Mouse (Mus musculus): ENCODE measurements around the gene Mansc4. TPM values are rescaled to one million over a fixed set of nuclear protein-coding genes. Genes with fewer than 3 reads are reported as not detected.
A peak's percentile ranks its signal among the peaks of the same experiment; 100 is the strongest.

Gene Mansc4
- not detected in 2 replicates for total RNA-seq (2017)

DNA sequence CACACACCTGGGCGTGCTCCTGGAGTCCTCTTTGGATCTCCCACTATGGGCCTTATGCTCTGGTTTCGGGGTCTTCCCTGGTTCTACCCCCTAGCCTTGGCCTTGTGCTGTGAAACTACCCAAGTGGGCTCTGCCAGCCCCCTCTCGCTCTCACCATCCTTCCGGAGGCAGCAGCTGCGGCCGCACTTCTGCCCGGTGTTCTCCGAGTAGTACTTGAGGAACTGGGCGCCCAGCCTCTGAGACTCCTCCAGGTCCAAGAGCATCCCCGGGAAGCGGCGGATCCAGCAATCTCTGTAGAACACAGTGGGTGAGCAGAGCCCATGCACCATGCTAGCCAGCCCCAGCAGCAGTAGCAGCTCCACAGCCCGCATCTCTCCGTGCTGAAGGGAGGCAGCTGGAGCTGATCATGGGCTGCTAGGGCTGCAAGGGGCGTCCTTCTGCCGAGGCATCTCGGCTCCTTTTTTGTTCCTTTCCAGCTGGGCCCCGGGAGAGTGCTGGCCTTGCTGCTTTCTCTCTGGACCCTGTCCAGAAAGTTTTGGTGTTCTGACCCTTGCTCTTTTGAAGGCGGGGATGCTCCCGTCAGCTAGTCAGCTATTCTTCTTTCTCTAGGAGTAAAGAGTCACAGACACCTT, at the start of gene Mansc4:
Gene Mansc4 (minus strand): TSS at position 439 of the 632 bp plus-strand sequence.
- peak; percentile 39 for ATAC-seq (replicated peaks; ENCODE audit: low read depth, poor library complexity, severe bottlenecking)

DNA sequence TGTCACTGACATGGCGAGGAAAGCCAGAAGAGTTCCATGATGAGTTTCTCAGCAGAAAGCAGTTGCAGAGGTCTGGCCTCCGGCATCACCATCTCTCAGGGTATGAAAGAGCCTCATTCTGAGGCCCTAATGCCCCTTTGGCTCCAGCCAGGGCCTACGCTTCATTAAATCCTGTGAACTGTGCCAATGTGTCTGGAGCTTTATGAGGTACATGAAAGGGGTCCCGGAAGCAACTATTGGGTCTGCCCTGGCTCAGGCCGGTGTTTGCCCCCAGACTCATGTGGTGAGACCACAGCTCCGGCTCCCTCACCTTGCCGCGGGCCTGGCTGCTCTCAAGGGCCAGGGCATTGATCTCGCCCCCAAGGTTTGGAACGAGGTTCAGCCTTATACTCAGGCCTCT, 40.4 kb upstream of the Mansc4 start:
- no peak for ATAC-seq (replicated peaks; ENCODE audit: low read depth, poor library complexity, severe bottlenecking)

DNA sequence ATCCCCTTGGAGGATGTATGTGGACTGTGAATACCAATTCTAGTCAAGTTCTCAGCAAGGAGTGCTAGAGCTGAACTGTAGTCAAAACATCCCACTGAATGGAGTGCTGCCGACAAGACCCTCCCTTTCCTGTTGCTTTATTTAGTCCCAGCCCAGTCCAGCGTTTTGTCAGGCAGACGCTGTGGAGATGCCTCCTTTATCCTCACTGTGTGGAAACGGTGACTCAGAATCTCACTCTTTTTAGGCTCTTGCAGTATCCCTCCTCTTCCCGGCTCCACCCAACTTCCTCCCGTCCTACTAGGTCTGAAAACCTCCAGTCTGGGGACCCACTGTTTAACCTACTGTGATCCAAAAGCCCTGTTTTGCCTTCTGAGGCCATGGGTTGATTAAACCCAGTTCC, 34.5 kb upstream of the Mansc4 start:
- no peak for ATAC-seq (replicated peaks; ENCODE audit: low read depth, poor library complexity, severe bottlenecking)

DNA sequence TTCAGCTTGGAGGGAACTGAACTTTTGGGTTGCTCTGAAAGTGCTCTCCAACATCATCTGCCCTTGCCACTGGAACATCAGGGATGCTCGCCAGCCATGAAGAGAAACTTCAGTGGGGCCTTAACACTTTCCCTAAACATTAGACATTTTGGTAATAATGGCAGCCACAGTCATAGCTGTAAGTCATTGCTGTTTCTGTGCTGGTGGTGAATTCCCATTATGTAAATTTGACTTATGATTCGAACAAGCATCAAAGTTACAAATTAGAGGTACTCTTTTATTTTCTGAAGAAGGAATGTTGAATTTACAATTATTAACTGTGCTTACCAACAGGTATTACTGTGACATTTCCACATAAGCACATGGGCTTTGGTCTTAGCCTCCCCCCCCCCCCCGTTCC, 31.4 kb upstream of the Mansc4 start:
- ATAC-seq (replicated peaks; ENCODE audit: low read depth, poor library complexity, severe bottlenecking) = no peak

DNA sequence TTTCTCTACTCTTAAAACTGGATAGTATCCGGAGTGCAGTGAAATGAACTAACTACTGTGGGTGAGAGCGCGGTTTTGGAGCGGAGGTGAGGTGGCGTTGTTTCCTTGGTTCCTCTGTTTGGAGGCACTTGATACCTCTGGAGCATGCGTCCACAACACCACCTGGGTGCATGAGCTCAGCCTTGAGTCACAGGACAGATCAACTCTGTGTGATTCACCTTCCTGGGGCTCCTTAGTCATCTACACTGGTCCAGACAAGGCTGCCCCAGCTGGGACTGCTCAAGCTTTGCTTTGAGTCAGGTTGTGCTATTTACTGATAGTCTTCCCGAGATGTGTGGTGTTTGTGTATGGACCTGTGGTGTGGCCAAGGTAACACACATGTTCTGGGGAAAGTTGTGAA, 30.9 kb upstream of the Mansc4 start:
- ATAC-seq (replicated peaks; ENCODE audit: low read depth, poor library complexity, severe bottlenecking) = no peak

DNA sequence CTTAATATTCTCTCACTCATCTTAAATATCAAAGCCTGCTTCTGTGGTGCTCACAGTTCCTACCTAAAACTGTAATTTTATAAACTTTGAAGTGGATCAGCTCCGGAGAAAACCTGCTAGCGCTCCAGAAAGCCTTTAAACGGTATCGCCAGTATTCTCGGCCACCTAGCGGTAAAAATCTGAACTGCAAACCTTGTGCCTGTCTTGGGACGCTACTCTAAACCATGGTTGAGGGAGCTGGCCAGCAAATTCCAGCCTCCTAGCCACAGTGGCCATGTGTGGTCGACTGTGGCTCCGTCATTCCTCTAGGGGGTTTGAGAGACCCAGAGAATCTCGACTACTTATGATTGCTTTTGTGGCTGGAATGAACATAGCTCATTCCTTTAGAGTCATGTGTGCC, 29.7 kb upstream of the Mansc4 start:
- peak; percentile 91 for ATAC-seq (replicated peaks; ENCODE audit: low read depth, poor library complexity, severe bottlenecking)

DNA sequence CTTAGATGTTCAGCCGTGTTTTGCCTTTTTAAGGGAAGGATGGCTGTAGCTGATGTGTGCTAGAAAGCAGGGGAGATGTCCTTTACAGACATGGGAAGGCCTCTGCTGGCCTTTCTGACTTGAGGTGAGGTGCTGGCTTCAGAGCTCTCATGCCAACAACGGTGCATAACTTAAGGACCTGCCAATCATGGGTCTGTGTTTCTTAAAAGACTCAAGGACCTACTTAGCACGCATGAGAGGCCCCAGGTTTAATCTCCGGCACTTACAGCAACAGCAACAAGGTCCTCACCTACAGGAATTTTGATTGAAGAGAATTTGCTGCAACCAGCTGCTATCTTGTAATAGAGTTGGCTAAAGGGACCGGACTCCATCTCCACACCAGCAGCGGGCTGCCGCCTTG, 22.5 kb upstream of the Mansc4 start:
- ATAC-seq (replicated peaks; ENCODE audit: low read depth, poor library complexity, severe bottlenecking) = no peak

DNA sequence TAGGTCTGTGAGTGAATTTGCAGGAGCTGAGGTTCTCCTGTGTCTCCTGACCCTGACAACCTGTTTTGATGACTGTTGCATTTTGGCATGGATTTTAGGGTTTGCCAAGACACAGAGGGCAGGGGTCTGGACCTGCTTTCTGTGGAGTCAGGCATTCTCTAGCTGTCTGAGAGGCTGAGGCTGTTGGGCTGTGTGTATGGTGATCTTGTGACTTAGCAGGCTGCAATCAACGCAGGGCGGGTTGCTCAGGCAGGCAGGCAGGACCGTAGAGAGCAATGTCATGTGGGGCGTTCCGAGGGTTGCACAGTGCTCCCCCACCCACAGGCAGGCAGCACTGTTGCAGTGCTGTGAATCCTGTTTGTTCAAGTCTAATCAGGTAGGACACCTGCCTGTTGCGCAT, 19.9 kb upstream of the Mansc4 start:
- ATAC-seq (replicated peaks; ENCODE audit: low read depth, poor library complexity, severe bottlenecking) = no peak

DNA sequence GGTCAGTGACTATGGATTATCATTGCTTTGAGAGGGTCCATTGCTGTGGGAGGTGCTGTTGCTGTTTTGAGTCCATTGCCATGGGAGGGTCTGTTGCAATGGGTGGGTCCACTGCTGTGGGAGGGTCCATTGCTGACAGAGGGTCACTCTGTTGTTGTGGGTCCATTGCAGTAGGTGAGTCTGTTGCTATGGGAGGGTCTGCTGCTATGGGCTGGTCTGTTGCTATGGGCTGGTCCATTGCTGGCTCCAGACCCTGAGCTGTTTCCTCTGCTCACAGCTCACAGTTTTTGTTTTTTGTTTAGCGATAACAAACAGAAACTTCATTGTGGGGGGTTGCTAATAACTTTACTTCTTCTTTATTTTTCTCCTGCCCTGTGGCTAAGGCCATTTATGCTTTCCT, 18.7 kb upstream of the Mansc4 start:
- no peak for ATAC-seq (replicated peaks; ENCODE audit: low read depth, poor library complexity, severe bottlenecking)

DNA sequence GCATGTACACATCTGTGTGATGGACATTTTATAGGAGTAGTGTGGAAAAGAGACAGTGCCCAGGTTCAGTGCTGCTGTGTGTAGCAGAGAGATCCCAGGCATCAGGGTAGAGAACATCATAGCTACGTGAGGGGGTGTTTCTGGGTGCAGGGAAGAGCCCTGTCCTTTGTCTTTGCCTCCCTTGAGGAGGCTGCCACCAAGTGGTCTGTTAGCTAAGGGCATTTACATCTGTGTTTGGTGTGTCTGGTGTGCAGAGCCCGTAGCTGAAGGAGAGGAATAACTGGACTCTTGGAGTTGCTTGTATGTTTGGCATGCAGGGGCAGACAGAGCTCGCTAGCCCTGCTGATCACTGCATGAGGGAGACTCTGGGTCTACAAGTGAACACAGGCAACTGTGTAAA, 15.5 kb upstream of the Mansc4 start:
- ATAC-seq (replicated peaks; ENCODE audit: low read depth, poor library complexity, severe bottlenecking) = no peak

DNA sequence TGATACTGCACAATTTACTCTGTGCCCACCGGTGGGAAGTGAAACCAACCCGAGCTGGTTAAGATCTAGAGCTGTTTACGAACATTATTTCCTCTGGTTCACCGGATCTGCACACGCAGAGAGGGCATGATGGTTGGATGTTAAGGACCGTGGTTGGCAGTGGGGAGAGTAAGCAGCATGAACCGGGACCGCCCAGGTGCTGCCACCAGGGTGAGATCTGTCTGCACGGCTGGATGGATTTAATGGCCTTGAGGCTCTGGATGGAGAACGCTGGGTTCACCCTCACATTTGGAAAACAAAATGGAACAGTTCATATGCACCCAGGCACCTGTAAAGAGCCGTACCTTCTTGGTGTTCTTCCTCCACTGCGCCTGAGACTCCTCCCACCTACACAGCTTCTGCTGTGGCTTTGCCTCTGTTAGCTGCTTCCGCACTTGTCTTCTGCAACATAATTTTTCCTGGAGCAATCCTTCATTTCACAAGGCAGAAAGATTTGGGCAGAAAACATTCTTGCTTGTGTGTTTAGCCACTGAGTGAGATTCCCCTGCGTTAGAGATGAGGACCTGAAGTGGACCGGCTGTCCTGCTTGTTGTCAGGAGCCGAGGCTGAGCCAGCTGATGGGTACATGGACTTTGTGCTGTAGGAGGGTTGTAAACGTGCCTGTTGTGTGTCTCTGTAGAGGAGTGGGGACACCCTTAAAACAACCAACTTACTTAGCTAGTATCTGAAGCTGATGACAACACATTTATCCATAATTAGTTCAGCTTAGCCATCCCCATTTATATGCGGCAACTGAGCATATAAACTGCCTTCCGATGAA, 12.8 kb upstream of the Mansc4 start:
- peak; percentile 70 for ATAC-seq (replicated peaks; ENCODE audit: low read depth, poor library complexity, severe bottlenecking)

DNA sequence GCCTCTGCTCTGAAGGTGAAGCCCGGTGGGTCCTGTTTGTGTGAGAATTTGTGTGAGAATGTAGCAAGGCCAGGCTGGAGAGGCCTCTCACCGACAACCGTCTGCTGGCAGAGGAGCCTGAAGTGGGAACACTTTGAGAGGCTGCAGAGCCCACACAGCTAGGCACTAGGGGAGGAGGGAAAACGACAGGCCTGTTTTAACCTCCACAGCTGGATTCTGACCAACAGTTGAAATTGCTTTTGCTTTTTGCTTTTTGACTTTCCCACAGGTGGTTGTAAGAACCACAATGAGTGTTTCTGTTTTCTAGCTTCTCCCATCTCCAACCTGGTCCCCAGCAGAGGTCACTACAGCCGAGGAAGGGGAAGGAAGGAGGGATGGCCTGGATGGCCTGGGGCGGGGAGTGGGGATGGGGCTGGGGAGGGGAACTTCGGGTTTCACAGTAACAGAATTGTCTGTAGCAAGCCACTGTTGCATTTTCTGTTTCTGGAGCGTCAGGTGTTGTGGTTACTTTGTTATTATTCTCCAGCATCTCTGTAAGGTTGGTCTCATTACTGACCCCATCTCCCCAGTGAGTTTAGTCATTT, 10.6 kb upstream of the Mansc4 start:
- ATAC-seq (replicated peaks; ENCODE audit: low read depth, poor library complexity, severe bottlenecking) = peak; percentile 50

DNA sequence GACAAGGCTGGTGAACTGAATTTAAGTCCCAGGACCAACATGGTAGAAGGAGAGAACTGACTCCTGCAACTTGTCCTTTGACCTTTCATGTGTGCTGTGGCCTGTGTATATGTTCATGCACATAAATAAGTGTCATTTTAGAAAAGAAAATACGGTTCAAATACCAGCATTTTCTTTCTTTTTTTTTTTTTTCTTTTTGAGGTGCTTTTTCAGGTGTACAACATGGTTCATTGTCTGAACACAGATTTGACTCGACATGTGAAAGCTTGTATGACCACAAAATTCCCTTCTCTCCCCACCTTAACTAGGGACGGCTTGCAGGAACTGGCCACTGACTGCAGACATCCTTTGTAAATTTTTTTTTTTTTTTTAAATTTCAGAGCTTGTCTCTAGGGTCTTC, 10.1 kb upstream of the Mansc4 start:
- ATAC-seq (replicated peaks; ENCODE audit: low read depth, poor library complexity, severe bottlenecking) = no peak

DNA sequence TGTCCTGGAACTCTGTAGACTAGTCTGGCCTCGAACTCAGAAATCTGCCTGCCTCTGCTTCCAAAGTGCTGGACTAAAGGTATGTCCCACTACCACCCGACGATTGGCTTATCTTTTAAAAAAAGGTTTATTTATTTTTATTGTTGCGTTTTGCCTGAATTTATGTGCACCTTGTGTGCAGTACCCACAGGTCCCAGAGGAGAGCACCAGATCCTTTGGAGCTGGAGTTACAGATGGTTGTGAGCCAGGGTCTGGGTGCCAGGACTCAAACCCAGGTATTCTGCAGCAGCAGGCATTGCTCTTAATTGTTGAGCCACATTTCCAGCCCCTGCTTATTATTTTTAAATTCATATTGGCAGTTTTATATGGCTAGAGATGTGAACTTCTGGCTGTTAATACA, 9.3 kb upstream of the Mansc4 start:
- ATAC-seq (replicated peaks; ENCODE audit: low read depth, poor library complexity, severe bottlenecking) = no peak

DNA sequence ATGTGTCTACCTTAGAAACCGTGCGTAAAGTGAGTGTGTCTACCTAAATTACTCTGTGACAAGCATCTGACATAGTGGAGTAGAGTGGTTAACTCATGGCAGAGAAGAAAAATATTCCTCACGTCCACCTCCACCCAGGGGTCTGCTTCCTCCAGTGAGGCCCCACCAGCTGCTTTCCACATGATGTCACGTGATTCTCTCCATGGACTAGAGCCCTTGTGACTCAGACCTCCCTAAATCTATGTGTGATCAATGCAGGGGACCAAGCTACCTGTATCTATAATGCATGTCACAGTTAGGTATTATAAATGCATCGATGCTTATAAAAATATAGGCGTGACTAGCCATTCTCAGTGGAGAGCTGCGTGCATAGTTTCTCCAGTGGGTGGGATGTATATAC, 7.9 kb upstream of the Mansc4 start:
- no peak for ATAC-seq (replicated peaks; ENCODE audit: low read depth, poor library complexity, severe bottlenecking)

DNA sequence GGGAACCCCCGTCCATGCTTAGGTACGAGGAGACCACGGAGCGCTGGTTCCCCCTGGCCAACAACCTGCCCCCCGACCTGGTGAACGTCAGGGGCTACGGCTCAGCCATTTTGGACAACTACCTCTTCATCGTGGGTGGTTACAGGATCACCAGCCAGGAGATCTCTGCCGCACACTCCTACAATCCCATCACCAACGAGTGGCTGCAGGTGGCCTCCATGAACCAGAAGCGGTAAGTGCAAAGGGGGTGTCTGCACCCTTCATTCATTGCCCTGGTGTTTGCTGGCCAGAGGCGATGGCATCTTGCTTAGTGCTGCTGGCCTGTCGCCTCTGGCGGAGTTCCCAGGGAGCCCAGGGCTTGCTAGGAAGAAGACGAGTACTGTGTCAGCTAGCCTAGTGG, 5.3 kb upstream of the Mansc4 start:
- ATAC-seq (replicated peaks; ENCODE audit: low read depth, poor library complexity, severe bottlenecking) = peak; percentile 19

DNA sequence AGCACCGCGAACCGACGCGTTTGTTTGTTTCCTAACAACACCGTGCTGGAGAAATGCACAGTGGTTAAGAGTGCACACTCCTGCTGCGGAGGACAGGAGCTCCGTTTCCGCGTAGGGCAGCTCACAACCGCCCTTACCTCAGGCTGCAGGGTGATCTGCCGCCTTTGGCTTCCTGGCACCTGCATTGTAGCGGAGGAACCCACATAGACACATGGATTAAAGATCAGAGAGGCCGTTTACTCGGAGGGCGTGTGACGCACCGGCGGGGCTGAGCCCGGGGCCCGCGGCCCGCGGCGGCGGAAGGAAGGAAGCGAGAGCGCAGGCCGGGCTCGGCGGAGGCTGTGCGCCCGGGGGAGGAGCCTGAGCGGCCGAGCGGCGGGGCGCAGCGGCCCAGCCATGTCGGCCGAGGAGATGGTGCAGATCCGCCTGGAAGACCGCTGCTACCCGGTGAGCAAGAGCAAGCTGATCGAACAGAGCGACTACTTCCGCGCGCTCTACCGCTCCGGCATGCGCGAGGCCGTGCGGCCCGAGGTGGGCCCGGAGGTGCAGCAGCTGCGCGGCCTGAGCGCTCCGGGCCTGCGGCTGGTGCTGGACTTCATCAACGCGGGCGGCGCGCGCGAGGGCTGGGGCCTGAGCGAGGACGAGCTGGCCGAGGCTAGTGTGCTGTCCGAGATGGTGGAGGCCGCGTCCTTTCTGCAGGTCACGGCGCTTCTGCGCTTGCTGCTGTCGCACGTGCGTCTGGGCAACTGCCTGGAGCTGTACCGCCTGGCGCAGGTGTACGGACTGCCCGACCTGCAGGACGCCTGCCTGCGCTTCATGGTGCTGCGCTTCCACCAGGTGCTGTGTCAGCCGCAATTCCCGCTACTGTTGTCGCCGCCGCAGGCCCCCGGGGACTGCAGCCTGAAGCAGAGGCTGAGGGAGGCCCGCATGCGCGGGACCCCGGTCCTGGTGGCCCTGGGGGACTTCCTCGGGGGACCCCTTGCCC, 4.6 kb upstream of the Mansc4 start, which contains the start of gene Klhl42:
Gene Klhl42 (plus strand): TSS at position 244 of the 985 bp plus-strand sequence.
- peak; percentile 72 for ATAC-seq (replicated peaks; ENCODE audit: low read depth, poor library complexity, severe bottlenecking)

DNA sequence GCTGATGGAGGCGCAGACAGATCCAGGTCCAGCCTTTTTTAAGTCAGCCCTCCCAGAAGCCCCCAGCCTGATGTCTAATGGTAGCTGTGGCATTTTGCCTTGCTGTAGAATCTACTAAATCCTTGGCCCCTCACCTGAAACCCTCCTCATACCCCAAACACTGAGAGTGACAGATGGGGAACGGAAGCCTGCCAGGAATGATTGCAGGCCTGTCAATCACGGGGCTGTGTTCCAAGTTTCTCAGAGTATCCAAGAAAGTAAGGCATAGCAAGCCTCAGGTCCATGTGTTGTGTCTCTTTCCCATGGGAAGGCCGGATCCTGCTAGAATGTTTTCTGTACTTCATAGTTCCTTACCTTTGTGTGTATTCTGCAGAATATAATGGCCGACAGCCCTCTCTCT, 3.4 kb upstream of the Mansc4 start:
- ATAC-seq (replicated peaks; ENCODE audit: low read depth, poor library complexity, severe bottlenecking) = no peak

DNA sequence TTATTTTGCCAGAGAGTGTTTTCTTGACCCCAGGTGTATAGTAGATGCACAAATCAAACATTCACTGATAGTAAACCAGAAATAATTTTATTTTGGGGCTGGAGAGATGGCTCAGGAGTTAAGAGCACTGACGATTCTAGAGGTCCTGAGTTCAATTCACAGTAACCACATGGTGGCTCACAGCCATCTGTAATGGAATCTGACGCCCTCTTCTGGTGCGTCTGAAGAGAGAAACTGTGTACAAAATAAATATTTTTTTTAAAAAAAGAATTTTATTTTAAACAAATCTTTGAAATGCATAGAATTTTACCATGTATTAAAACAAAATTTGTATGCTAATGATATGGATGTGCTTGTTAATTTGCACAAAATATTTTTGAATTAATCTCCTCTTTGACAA, 1.7 kb upstream of the Mansc4 start:
- ATAC-seq (replicated peaks; ENCODE audit: low read depth, poor library complexity, severe bottlenecking) = no peak

DNA sequence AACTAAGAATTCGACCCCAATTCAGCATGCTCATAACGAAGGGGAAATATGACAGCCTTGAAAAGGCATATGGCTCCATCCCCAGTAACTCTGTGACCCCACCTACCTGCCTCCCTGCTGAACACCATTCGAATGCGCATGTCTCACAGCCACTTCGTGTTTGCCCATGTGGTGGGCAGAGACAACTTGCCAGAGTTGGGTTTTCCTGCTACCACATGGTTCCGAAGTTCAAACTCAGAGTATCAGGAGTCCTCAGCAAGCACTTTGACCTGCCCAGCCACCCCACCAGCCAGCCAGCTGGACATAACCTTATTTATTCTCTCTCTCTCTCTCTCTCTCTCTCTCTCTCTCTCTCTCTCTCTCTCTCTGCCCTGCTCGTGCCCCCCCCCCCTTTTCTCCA, 904 bp upstream of the Mansc4 start:
- ATAC-seq (replicated peaks; ENCODE audit: low read depth, poor library complexity, severe bottlenecking) = no peak

Data from common myeloid progenitor, adult 5-6 weeks (primary cell).